Mouse (Mus musculus) spleen, embryonic (tissue): ENCODE measurements at regions not wholly inside any gene's neighbourhood (a gene's known extent, or its start where the extent isn't known, plus 50 kb on each side); places are given as distances from the start of the nearest gene placed in this dataset.

Experiments
- CTCF ChIA-PET: fragments of 350-600 bp; sonication (Branson Sonifier 250); formaldehyde crosslinking; loops from one replicate; lab custom pipeline; 2022; lab: Charles Lee

DNA sequence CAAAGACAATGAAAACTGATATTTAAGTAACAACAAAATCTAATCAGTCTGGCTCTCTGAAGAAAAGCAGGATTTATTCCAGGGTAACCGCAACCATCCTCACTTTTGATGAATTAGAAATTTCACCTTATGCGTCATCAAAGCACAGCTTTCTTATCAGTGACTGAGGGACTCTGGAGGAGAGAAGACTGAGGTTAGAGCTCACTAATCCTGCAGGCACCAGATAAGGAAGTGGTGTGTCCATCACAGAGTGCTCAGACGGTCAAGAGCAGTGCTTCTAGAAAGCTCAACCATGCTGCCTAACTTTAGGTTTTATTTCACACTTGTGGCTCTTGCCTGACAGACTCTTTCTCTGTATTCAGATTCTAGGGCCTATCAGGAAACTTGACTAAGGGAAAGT, 1021.2 kb upstream of the Adgrl4 start:
- CTCF ChIA-PET, result no interaction called here

GRCm38 (mm10) chr3:150427965-150428364, 1009.7 kb upstream of the Adgrl4 start:
- CTCF ChIA-PET, result no interaction called here

GRCm38 (mm10) chr3:150431291-150431690, 1006.4 kb upstream of the Adgrl4 start:
- CTCF ChIA-PET, result no interaction called here

DNA sequence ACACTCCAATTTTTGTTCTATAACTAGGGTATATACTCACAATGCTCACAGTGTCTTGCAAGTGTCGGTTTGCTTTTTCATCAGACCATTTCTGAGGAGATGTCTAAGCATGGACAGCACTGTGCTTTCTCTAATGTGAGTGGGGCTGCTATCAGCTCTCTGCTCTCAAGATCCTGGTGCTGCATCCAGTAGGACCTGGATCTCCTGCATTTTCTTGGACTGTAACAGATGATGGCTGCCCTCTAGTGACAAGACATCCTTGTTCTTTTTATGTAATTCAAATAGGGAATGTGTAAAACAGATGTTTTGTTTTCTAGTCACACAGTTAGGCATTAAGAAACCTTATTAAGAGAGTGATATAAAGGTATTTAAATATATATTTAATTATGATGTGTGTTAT, 1002.5 kb upstream of the Adgrl4 start:
- CTCF ChIA-PET, result no interaction called here

DNA sequence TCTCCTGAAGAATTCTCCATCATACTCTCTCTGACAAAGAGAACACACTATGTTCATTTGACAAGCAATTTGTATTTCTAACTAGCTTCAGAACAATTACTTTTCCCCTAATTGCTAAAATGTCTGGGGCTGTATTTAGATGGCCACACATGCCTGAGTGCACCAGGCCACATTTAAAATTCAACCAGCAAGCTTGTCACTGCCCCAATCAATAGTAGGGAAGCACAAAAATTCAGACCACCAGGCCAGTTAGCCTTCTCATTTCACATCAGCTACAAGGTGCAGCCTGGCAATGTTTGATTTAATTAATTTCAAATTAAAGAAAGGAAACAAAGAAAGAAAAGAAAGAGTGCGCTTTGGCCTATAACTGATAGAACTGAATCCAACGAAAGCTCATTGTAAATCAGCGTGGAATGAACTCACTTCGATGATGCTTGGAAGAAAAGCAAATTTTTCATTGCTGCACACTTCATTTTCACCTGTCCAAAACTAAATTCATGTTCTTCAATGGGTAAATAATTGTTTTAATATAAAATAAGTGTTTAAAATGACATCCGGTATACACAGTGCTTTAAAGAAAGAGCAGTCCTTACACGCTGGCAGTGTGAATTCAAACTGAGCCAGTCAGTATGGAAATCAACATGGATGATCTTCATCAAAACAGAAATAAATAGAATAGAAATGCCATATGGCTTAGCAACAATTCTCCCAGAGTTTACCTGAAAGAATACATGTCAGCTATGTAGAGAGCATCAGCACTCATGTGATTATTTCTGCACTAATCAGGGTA, 1001.7 kb upstream of the Adgrl4 start:
- CTCF ChIA-PET, result no interaction called here
